Mouse (Mus musculus) ES-Bruce4 (cell line): Measurements from ENCODE around the gene Sh3d19. TPM values are rescaled to one million over a fixed set of nuclear protein-coding genes. Genes with fewer than 3 reads are reported as not detected.

Experiments
- H3K27ac ChIP-seq: 2 replicates; pipeline ENCODE4 v1.5.1; 2012; ENCODE audit warnings: low read length, inconsistent platforms; ENCODE audit not compliant: insufficient read depth
- H3K27me3 ChIP-seq: 2 replicates; pipeline ENCODE4 v1.6.1; 2012; ENCODE audit warnings: mild to moderate bottlenecking, low read length, inconsistent platforms; ENCODE audit not compliant: control insufficient read depth, poor library complexity, insufficient read depth, severe bottlenecking
- H3K36me3 ChIP-seq: 2 replicates; pipeline ENCODE4 v1.6.1; 2012; ENCODE audit warnings: inconsistent platforms, mild to moderate bottlenecking, low read length, moderate library complexity; ENCODE audit not compliant: control insufficient read depth, poor library complexity, insufficient read depth, severe bottlenecking
- H3K4me1 ChIP-seq: one replicate; pipeline ENCODE4 v1.8.1; 2011; ENCODE audit warnings: low read length; ENCODE audit not compliant: control insufficient read depth, insufficient read depth
- H3K4me3 ChIP-seq: 2 replicates; pipeline ENCODE4 v1.5.1; 2011; ENCODE audit warnings: low read depth, mild to moderate bottlenecking, low read length
- H3K9ac ChIP-seq: 2 replicates; pipeline ENCODE4 v1.6.1; 2012; ENCODE audit warnings: low read depth, mild to moderate bottlenecking, inconsistent platforms; ENCODE audit not compliant: poor library complexity, severe bottlenecking
- H3K9me3 ChIP-seq: replicated peaks from 2 replicates; pipeline ENCODE4 v1.6.1; 2012; ENCODE audit warnings: mild to moderate bottlenecking, low read length, inconsistent platforms; ENCODE audit not compliant: control insufficient read depth, poor library complexity, insufficient read depth, severe bottlenecking
- CTCF ChIP-seq: IDR thresholded peaks from one replicate; pipeline ENCODE4 v1.8.1; 2011; ENCODE audit warnings: low read depth, low read length
- EP300 ChIP-seq: IDR thresholded peaks from 2 replicates; pipeline ENCODE4 v1.6.1; 2011; ENCODE audit warnings: low read depth, low read length; ENCODE audit not compliant: insufficient read depth
- POLR2A ChIP-seq: IDR thresholded peaks from one replicate; pipeline ENCODE4 v1.8.1; 2011; ENCODE audit warnings: low read length; ENCODE audit not compliant: insufficient read depth
- polyA plus RNA-seq: library from polyadenylated mRNA; stranded (reverse); fragments of >200 nt; gene quantifications from 2 replicates; pipeline ENCODE4 v1.2.4, GENCODE M21; 2011; ENCODE audit warnings: low read depth; ENCODE audit not compliant: missing spikeins, insufficient read depth, insufficient read length

The Sh3d19 gene
- polyA plus RNA-seq, 1 experiment, result 46.6 TPM

DNA sequence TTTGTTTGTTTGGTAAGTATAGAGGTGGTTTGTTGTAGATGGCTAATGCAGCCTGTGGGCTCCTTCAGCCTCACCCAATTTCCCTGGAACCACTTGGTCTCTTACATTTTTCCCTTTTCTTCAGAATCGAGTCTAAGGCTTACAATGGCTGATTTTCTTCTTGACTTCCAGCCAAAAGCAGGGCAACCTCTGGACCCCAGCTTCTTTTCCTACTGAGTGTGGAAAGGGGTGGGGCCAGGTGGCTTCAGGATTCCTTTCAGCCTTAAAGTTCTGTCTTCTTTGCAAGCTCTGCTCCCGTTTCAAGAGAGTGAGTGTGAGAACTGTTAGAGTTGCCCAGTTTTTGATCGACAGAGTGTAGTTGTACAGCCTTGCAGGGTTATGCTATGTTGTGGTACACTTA is 40.9 kb downstream of the Sh3d19 start:
- no peaks in the 10 kb centered on the region for H3K36me3 ChIP-seq
- no peak overlapping the region for H3K4me3 ChIP-seq
- peaks cover 2% of the 10 kb centered on the region for H3K4me1 ChIP-seq
- H3K27ac ChIP-seq, result peak overlapping the region; percentile 97
- TF ChIP-seq EP300 (no peak), CTCF (no peak), POLR2A (no peak)
- H3K9ac ChIP-seq, result no peak overlapping the region
- H3K9me3 ChIP-seq, result peaks cover 17% of the 10 kb centered on the region
- no peaks in the 10 kb centered on the region for H3K27me3 ChIP-seq

DNA sequence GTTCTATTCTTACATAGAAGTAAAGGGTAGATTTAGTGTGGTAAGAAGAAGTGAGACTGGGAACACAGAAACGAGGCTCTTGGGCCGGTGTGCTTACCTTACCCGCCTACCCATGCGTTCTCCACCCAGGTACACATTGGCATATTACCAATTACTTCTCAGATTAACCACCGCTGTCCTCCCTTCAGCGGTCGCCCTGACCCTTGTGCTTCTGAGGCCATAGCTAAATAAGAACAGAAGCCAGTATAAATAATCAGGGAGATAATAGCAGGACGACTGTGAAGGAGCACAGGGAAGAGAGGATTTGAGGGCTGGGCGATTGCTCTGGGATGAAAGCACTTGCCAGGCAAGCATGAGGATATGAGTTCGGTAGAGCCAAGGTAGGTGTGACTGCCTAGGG is 42.9 kb downstream of the Sh3d19 start:
- H3K27me3 ChIP-seq, result no peaks in the 10 kb centered on the region
- no peak overlapping the region for H3K9ac ChIP-seq
- no peak overlapping the region for H3K27ac ChIP-seq
- peaks cover 3% of the 10 kb centered on the region for H3K9me3 ChIP-seq
- no peaks in the 10 kb centered on the region for H3K36me3 ChIP-seq
- TF ChIP-seq POLR2A (no peak), EP300 (no peak), CTCF (no peak)
- peaks cover 2% of the 10 kb centered on the region for H3K4me1 ChIP-seq
- no peak overlapping the region for H3K4me3 ChIP-seq

DNA sequence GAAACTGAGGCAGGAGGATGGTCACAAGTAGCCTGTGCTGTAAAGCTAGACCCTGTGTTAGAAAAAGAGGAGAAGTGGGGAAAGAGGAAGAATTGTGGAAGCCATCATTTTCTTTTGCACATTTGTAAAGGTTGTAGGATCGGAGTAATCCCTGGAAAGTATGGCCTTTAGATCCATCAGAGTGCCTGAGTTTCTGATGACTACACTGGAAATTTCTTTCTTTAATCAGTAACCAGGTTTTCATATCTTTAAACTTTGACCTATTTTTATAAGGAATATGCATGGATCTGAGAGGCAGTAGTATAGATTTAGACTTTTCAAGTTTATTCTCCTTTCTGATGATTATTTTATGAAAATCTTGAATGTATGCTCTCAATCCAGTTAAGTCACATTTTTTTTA is 46.1 kb downstream of the Sh3d19 start:
- H3K9me3 ChIP-seq, result no peaks in the 10 kb centered on the region
- no peak overlapping the region for H3K27ac ChIP-seq
- no peaks in the 10 kb centered on the region for H3K36me3 ChIP-seq
- no peak for TF ChIP-seq POLR2A
- H3K4me3 ChIP-seq, result no peak overlapping the region
- H3K27me3 ChIP-seq, result no peaks in the 10 kb centered on the region
- no peak overlapping the region for H3K9ac ChIP-seq
- H3K4me1 ChIP-seq, result no peaks in the 10 kb centered on the region

DNA sequence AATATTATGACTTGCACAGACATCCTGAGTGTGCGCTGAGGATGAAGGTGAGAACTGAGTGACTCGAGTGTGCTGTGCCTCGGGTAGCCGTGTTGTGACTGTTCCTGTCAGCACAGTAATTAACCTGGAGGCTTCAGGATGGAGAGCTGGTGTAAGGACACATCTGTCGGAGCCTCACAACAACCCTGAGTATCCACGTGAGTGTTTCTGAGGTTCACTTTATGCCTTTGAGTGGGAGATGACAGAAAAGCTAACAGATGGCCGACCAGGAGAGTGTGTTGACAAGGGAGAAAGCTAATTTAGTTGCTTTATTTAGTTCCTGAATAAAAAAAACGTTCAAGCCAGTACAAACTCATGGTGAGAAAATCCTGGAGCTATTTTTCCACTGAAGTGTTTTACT is 46.6 kb downstream of the Sh3d19 start:
- H3K36me3 ChIP-seq, result no peaks in the 10 kb centered on the region
- no peak overlapping the region for H3K4me3 ChIP-seq
- no peaks in the 10 kb centered on the region for H3K27me3 ChIP-seq
- no peak overlapping the region for H3K9ac ChIP-seq
- H3K9me3 ChIP-seq, result no peaks in the 10 kb centered on the region
- H3K27ac ChIP-seq, result no peak overlapping the region
- H3K4me1 ChIP-seq, result no peaks in the 10 kb centered on the region
- no peak for TF ChIP-seq EP300
- no peak for TF ChIP-seq CTCF

DNA sequence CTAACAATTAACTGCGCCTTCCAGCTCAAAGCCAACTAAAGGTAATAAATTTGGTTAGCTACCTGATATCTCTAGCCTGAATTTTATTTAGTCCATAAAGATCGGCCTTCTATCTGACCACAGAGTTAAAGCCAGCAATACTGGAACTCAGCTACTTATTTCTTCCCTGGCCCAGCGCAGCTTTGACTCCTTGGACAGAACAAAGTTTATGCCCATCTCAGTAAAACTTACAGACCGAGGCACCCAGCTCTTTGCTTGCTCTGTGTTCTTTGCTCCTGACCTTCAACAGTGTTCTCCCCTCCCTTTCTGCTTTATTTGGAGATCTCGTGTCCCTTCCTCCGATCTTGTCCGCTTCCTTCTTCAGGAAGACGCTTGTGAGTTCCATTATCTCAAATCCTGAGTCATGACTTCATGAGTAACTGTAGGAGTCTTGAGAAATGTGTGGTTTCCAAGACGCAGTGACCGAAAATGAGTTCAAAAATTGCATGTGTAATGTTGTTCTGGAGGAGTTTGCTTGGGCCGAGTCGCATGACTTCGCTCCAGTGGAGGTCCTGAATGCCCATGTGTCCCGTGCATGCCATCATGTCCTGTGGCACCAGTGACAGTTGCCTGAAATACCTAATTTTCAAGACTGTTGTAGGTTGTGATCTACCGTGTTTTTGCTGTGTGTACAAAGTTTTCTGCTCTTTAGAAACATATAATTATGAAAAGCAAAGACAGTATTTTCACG is 50.2 kb downstream of the Sh3d19 start:
- no peak overlapping the region for H3K4me3 ChIP-seq
- no peaks in the 10 kb centered on the region for H3K36me3 ChIP-seq
- no peaks in the 10 kb centered on the region for H3K27me3 ChIP-seq
- no peak overlapping the region for H3K27ac ChIP-seq
- no peaks in the 10 kb centered on the region for H3K4me1 ChIP-seq
- no peak overlapping the region for H3K9ac ChIP-seq
- TF ChIP-seq CTCF, result no peak
- no peak for TF ChIP-seq POLR2A
- TF ChIP-seq EP300, result no peak
- no peaks in the 10 kb centered on the region for H3K9me3 ChIP-seq

DNA sequence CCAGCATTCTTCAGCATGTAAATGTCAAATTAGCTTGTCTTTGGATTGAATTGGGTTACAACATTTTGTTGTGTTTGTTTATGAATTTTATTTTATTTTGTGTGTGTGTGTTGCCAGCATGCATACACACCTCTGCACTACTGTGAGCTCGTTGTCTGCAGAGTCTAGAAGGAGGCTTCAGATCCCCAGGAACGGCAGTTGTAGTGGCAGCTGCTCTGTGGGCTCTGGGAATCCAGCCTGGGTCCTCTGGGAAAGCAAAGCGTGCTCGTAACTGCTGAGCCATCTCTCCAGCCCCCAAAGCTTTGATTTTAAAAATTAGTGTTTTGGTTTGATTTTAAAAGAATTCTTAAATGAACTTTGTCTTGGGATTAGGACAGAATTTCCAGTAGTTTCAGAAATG is 50.7 kb downstream of the Sh3d19 start:
- Histone ChIP-seq H3K4me3 (no peak overlapping the region), H3K36me3 (no peaks in the 10 kb centered on the region), H3K9me3 (no peaks in the 10 kb centered on the region), H3K27me3 (no peaks in the 10 kb centered on the region), H3K9ac (no peak overlapping the region), H3K4me1 (no peaks in the 10 kb centered on the region), H3K27ac (no peak overlapping the region)
- TF ChIP-seq EP300 (no peak), CTCF (no peak), POLR2A (no peak)
